ENCODE assay signal across 8 mouse cellular contexts in genomic region chr7:30444971-30445751, GRCm38 (mm10). TPM values are rescaled to one million over a fixed set of nuclear protein-coding genes. Genes with fewer than 3 reads are reported as not detected.
DNase-seq lines count a peak whose midpoint lies in the region; ATAC-seq and TF ChIP-seq lines count a peak whose summit lies in the region.

Aplp1 (minus strand) TSS chr7:30445535.

- TF ChIP-seq EP300 in MEL (IDR thresholded peaks at IDR 0.05; ENCODE audit: low read depth in 1 of 2, low read length in 2 of 2), result no peak

- WGBS in hindbrain, embryonic 11.5 days, result 0% methylated on average over 34 of the region's 72 CpGs
- WGBS in lung, embryonic 14.5 days, result under 1% methylated on average over 72 of the region's 72 CpGs

- DNase-seq in MEL (ENCODE audit: low read depth, low spot score), result peak; percentile 52
- DNase-seq in adrenal gland, postnatal 4 days (ENCODE audit: low spot score in 2 of 2), result peak in 1 of 2 experiments; percentile 28
- DNase-seq in hindbrain, embryonic 11.5 days (ENCODE audit: low spot score), result peak; percentile 85
- peak in 1 of 2 experiments; percentile 76 for DNase-seq in layer of hippocampus, adult 8-10 months (ENCODE audit: low spot score in 2 of 2)
- DNase-seq in lung, embryonic 14.5 days, result peak; percentile 74
- DNase-seq in retina, postnatal 1 day, result peak; percentile 79
- no peak for DNase-seq in spleen, postnatal 14 days (ENCODE audit: low spot score in 2 of 2)

- no peak within 1 kb of the TSS for H3K27ac ChIP-seq in MEL (ENCODE audit: control insufficient read depth, low read depth, low read length)
- H3K27ac ChIP-seq in embryonic fibroblast, embryonic 13.5 days (ENCODE audit: insufficient read depth, low read length), result no peak within 1 kb of the TSS
- H3K27ac ChIP-seq in hindbrain, embryonic 11.5 days (ENCODE audit: low read depth, low read length), result peak within 1 kb of the TSS; percentile 96
- H3K27ac ChIP-seq in lung, embryonic 14.5 days (ENCODE audit: low read depth), result peak within 1 kb of the TSS; percentile 24; the same call in 1 of the 2 replicates

- H3K4me1 ChIP-seq in MEL (ENCODE audit: control insufficient read depth in 1 of 2, insufficient read depth in 2 of 2, low read length in 2 of 2), result peaks cover 0 to 8% of the 10 kb centered on the region in 2 experiments; a peak in 1 of 4 replicates
- no peaks in the 10 kb centered on the region for H3K4me1 ChIP-seq in embryonic fibroblast, embryonic 13.5 days (ENCODE audit: control insufficient read depth, insufficient read depth, low read length)
- H3K4me1 ChIP-seq in hindbrain, embryonic 11.5 days (replicated peaks; ENCODE audit: control insufficient read depth, insufficient read depth, low read length), result peaks cover 3% of the 10 kb centered on the region
- peaks cover 13% of the 10 kb centered on the region for H3K4me1 ChIP-seq in lung, embryonic 14.5 days (ENCODE audit: insufficient read depth)

- H3K9me3 ChIP-seq in MEL (replicated peaks; ENCODE audit: insufficient read depth, low read length), result no peaks in the 10 kb centered on the region
- H3K9me3 ChIP-seq in hindbrain, embryonic 11.5 days (ENCODE audit: control insufficient read depth, low read length), result no peaks in the 10 kb centered on the region
- no peaks in the 10 kb centered on the region; the same call in 1 of the 2 replicates for H3K9me3 ChIP-seq in lung, embryonic 14.5 days (ENCODE audit: low read depth, low read length)

- H3K4me3 ChIP-seq in MEL (ENCODE audit: control insufficient read depth in 1 of 2, insufficient read depth in 1 of 2, low read depth in 2 of 2, low read length in 2 of 2), result peak within 1 kb of the TSS; percentile 62 to 72
- H3K4me3 ChIP-seq in embryonic fibroblast, embryonic 13.5 days (ENCODE audit: insufficient read depth, low read length), result peak within 1 kb of the TSS; percentile 51
- H3K4me3 ChIP-seq in hindbrain, embryonic 11.5 days (ENCODE audit: low read depth, low read length), result peak within 1 kb of the TSS; percentile 66
- H3K4me3 ChIP-seq in lung, embryonic 14.5 days (ENCODE audit: low read depth, low read length), result peak within 1 kb of the TSS; percentile 66

- no peaks in the 10 kb centered on the region; the same call in 1 of the 2 replicates for H3K79me2 ChIP-seq in MEL (ENCODE audit: control insufficient read depth, insufficient read depth, low read length, poor library complexity)

- peak within 1 kb of the TSS; percentile 80 for H3K4me2 ChIP-seq in hindbrain, embryonic 11.5 days (replicated peaks; ENCODE audit: low read depth, low read length)
- peak within 1 kb of the TSS; percentile 86 for H3K4me2 ChIP-seq in lung, embryonic 14.5 days

- TF ChIP-seq RAD21 in MEL (IDR thresholded peaks at IDR 0.05; ENCODE audit: low read depth, low read length), result no peak

- H3K27me3 ChIP-seq in MEL (ENCODE audit: control insufficient read depth in 1 of 2, insufficient read depth in 2 of 2, low read length in 2 of 2), result no peaks in the 10 kb centered on the region
- no peaks in the 10 kb centered on the region; the same call in 1 of the 2 replicates for H3K27me3 ChIP-seq in hindbrain, embryonic 11.5 days (ENCODE audit: control insufficient read depth, insufficient read depth, low read length)
- H3K27me3 ChIP-seq in lung, embryonic 14.5 days (ENCODE audit: insufficient read depth, low read length), result peaks cover 13% of the 10 kb centered on the region

- no peak for TF ChIP-seq POLR2A in MEL (IDR thresholded peaks at IDR 0.05; ENCODE audit: control insufficient read depth in 1 of 2, insufficient read depth in 1 of 2, low read depth in 1 of 2, low read length in 2 of 2, poor library complexity in 1 of 2)
- TF ChIP-seq POLR2A in embryonic fibroblast, embryonic 13.5 days (IDR thresholded peaks at IDR 0.05; ENCODE audit: low read depth, low read length), result peak; percentile 36

- H3K9ac ChIP-seq in MEL (ENCODE audit: control insufficient read depth, low read depth, low read length, poor library complexity, severe bottlenecking), result peak within 1 kb of the TSS; percentile 69
- peak within 1 kb of the TSS; percentile 89 for H3K9ac ChIP-seq in hindbrain, embryonic 11.5 days (ENCODE audit: low read depth, low read length)
- H3K9ac ChIP-seq in lung, embryonic 14.5 days, result peak within 1 kb of the TSS; percentile 56

- H3K36me3 ChIP-seq in MEL (ENCODE audit: control insufficient read depth in 1 of 2, insufficient read depth in 2 of 2, low read length in 2 of 2), result no peaks in the 10 kb centered on the region; a peak in 1 of 4 replicates
- H3K36me3 ChIP-seq in hindbrain, embryonic 11.5 days (ENCODE audit: control insufficient read depth, insufficient read depth, low read length), result no peaks in the 10 kb centered on the region
- no peaks in the 10 kb centered on the region for H3K36me3 ChIP-seq in lung, embryonic 14.5 days (ENCODE audit: insufficient read depth)

- no peak for TF ChIP-seq CTCF in MEL (IDR thresholded peaks at IDR 0.05 in 2 of 3, conservative IDR thresholded peaks at IDR 0.05 in 1 of 3; ENCODE audit: control insufficient read depth in 1 of 3, insufficient read depth in 1 of 3, low read depth in 2 of 3, low read length in 3 of 3, poor library complexity in 1 of 3, severe bottlenecking in 1 of 3)
- TF ChIP-seq CTCF in embryonic fibroblast, embryonic 13.5 days (IDR thresholded peaks at IDR 0.05; ENCODE audit: borderline replicate concordance, insufficient read depth, low read length), result no peak
- no peak for TF ChIP-seq CTCF in lung, embryonic 14.5 days (IDR thresholded peaks at IDR 0.05; ENCODE audit: low read depth)

- ATAC-seq in hindbrain, embryonic 11.5 days (ENCODE audit: low FRiP score), result peak; percentile 83
- peak; percentile 77 for ATAC-seq in lung, embryonic 14.5 days (ENCODE audit: insufficient read depth)

TF ChIP-seq in MEL, 35 proteins besides CTCF, POLR2A, EP300 and RAD21:
- peak; percentile 47; the same call in 1 of the 2 replicates for TF ChIP-seq NRF1 (IDR thresholded peaks at IDR 0.05; ENCODE audit: insufficient read depth, low read depth, low read length, poor library complexity, severe bottlenecking)
- TF ChIP-seq USF1 (IDR thresholded peaks at IDR 0.05; ENCODE audit: low read depth, low read length), result no peak

RNA-seq across cellular contexts. Expression of gene Aplp1, which starts in this region (rescaled TPM):
- total RNA-seq in MEL (2012; rRNA removed), result 1.5 and 1.9 TPM in 2 replicates
- 1 to 10 TPM in 1 of 2 experiments, not detected in 1; 7.1 TPM for polyA plus RNA-seq in MEL (2012; ENCODE audit: insufficient read depth in 1 of 2, insufficient read length in 2 of 2, low read depth in 1 of 2, low replicate concordance in 2 of 2, missing spikeins in 1 of 2)
- 10 to 100 TPM; 49.5 to 59.1 TPM for total RNA-seq in adrenal gland, postnatal 4 days (2021)
- polyA plus RNA-seq in embryonic fibroblast, embryonic 13.5 days (2011; ENCODE audit: insufficient read length, low read depth, missing spikeins), result 30.8 and 34.2 TPM in 2 replicates
- 165 and 169 TPM in 2 replicates for polyA plus RNA-seq in hindbrain, embryonic 11.5 days (2014; fragmentation: Nextera tagmentation; extraction: Ambion mirVana)
- 1,000 to 10,000 TPM; 1,209 to 1,263 (median 1,238) TPM for total RNA-seq in layer of hippocampus, adult 8-10 months (2022)
- polyA plus RNA-seq in lung, embryonic 14.5 days (2014; fragmentation: Nextera tagmentation; extraction: Ambion mirVana), result 22.3 and 22.6 TPM in 2 replicates

Comparison
In these comparisons a context has a peak if more than half of its experiments do, and no peak if none do; other contexts are left out.
1. RNA of gene Aplp1 (total RNA-seq): 1,209 to 1,263 TPM in layer of hippocampus, adult 8-10 months; 49.5 to 59.1 TPM in adrenal gland, postnatal 4 days and 1.5 to 1.9 TPM in MEL; every median in the first group is over 10 times any median in the second.
2. DNase-seq: peak in MEL (single experiment), hindbrain, embryonic 11.5 days (single experiment), lung, embryonic 14.5 days (single experiment) and retina, postnatal 1 day (single experiment); none in spleen, postnatal 14 days (0 of 2).
3. H3K27ac ChIP-seq: peak in hindbrain, embryonic 11.5 days (single experiment) and lung, embryonic 14.5 days (single experiment); none in MEL (single experiment) and embryonic fibroblast, embryonic 13.5 days (single experiment).
4. Peak in every context shown above with its lines, with median percentiles within 50 percentile points of each other: H3K4me3 ChIP-seq and H3K9ac ChIP-seq.